Mouse (Mus musculus) adrenal gland, adult 2 months (tissue): ENCODE measurements around the gene Gnrhr. TPM values are rescaled to one million over a fixed set of nuclear protein-coding genes. Genes with fewer than 3 reads are reported as not detected.

Experiments used
- DNase-seq: peaks from one replicate; pipeline ENCODE4 v3.0.0; 2021
- long read RNA-seq: library from polyadenylated mRNA; stranded (forward); transcript quantifications from one replicate; pipeline ENCODE4 v2.0.0, GENCODE M21; 2021
- polyA plus RNA-seq: library from polyadenylated mRNA; depleted of rRNA; stranded (reverse); fragments of >200 nt; gene quantifications from 2 replicates; pipeline ENCODE4 v1.2.3, GENCODE M21; 2012; rRNA removed
- total RNA-seq, 2 experiments: library from RNA; stranded (reverse); gene quantifications; 2 replicates each; pipeline ENCODE4 v1.2.3; 2021

Gnrhr gene
- under 1 TPM; 0.20 to 0.35 TPM for total RNA-seq
- 0.08 and 0.17 TPM in 2 replicates for polyA plus RNA-seq
- long read RNA-seq: 0 reads

DNA sequence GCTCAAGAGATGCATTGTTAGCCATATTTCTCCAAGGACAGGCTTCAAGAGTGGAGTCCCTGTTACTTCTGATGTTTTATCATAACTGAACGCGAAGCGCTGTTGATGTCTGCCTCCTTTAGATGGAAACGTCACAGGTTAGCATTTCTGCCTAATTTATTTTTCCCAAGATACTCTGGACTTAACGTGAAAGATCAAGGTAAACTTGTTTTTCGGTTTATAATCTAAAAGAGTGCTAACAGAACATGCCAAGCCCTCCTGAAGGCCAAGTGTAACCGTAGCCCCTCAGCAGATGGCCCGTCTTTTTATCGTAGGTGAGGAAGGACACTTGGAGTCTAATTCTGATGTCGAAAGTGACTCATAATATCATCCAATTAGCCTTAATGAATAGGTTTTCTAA lies at the start of gene Gnrhr:
Gene Gnrhr (minus strand): TSS at position 101 of the 400 bp plus-strand sequence.
- no peak for DNase-seq

DNA sequence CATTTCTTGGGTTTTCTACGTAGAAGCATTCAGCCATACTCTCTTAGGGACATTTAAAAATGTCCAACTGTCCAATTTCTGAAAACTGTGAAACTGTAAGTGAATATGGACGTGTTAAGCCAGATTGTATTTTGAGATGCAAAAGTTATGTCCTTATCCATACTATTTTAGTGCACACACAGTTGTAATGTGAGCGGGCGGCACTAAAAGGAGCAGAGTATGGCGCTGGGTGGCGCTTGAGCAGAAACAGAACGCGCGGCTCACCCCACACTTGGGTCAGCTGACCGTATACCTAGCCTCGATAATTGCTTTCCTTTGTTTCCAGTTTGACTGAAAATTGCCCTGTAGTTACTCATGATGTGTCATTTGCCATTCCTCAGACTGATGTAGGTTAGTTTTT lies 48.9 kb upstream of the Gnrhr start:
- DNase-seq: no peak

DNA sequence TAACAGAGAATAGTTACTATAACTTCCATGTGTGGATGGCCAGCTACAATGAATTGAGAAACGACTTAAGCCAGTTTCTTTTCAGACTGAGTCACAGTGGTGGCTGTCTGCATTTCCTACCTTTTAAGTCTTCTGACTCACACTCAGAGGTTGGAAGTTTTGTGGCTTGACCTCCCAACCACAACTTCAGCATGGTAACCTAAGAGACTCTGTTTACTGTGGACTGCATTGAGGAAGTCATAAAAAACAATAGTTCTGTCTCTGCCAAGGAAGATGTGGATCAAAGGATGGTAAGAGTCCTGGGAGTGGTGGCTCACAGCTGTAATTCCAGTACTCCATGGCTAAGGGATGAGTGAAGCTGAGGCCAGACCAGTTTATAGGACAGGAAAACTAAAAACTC lies 47.2 kb upstream of the Gnrhr start:
- DNase-seq: no peak

DNA sequence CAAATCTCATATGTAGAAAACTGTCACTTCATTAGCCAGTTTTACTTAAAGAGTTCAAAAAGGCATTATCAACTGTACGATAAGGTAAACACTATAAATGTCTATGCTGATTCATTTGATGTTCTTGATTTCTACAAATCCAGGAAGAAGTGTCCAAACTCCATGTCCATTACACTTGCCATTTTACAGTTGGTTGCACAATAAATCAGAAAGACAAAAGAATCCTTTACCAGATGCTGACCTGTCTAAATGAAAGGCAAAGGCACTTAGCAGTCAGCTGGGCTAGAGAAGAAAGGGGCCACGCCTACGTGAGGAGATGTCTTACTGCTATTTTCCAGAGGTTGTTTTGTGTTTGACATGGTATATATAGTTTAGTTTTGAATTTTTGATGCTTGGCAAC lies 46.6 kb upstream of the Gnrhr start:
- no peak for DNase-seq

DNA sequence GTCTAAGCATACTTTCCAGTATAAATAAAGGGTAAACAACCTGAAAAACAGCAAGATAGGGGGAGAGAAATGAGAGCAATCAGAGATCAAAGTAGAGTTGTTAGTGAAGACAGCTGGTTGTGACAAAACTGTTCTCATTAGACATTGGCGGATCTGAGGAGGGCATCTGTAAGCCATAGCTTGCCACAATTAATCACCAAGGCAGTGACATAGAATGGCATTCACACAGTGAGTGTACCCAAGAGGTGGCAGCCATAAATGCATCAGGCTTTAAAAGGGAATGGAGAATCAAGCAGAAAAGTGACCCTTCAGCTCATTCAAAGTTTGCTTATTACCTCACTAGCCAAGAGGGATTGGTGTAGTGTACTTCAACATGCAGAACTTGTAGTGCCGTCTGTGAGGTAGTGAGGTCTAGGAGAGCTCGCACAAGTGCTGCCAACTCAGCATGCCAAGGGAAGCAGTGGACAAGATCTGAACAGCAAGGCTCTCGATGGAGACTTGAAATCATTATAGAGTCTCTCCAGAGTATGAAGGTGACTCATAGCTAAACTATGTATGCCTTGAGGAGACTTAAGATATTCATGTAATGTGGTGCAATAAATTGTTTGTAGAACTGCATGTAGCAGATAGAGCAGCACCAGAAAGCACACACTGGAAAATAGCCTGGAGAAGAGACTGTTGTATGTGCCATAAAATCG lies 29.6 kb upstream of the Gnrhr start:
- DNase-seq: no peak

DNA sequence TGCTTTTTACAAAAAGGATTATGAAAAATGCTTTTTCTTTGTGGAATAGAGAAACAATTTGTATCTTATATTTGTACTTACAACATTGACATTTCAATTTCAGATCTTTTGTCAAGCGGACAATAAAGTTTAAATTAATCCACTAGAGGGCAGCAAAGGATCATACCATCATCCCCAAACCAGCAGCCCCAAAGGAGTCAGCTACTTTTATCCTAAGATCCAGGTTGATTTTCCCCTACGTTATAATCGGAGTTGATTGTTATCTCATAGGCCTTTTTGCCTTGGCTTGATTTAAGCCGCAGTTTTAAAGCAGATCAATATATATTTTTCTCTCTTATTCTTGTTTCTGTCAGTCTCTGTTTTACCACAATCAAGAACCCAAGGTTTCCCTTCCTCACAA lies 6.3 kb downstream of the Gnrhr start:
- peak; percentile 26 for DNase-seq

DNA sequence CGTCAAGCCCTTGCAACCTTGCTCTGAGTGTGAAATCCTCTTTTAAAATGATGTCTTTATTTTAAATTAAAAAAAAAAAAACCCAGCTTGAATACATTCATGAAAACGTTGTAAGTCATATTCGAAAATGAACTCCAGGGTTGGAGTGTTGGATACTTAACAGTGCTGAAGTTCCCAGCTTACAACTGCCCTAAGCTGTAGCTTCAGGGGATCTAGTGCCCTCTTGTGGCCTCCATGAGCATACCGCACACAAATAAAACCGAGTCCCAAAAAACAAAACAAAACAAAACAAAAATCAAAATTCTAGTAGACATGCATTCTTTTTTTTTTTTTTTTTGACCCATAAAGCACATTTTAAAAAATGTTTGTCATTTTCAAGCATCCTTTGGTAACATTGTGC lies 6.9 kb downstream of the Gnrhr start:
- DNase-seq: peak; percentile 21

DNA sequence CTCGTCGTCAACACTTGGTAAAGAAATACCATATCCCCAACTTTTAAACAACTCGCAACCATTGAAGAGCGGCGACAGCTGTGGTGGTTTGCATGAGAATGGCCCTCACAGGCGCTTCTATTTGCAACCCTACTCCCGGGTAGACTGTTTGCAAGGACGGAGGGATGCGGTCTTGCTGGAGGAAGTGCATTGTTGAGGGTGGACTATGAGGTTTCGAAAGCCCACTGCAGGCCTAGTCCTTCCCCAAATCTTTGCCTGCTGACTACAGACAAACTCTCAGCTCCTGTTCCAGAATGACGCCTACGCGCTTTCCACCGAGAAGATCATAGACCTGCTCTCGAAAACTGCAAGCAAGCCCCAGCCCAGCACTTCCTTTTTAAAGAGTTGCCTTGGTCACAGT lies 7.4 kb downstream of the Gnrhr start:
- no peak for DNase-seq

DNA sequence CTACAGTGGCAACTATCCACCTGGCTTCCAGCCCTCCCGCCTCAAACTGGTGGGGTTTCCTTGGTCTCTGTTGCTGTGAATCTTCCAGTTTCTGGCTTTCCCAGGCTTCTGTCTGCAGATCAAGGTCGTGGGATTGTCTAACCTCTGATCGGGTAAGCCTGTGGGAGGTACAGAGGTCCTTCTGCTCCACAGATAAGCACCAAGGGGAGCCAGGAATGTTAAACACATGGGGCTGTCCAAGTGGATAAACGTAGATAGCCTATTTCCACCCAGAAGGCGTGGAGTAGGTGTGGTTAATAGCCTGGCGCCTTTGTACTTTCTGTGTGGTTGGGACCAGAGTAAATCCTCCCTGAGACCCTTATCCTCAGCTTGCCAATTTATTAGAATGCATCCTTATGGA lies 10.3 kb downstream of the Gnrhr start:
- DNase-seq: no peak

DNA sequence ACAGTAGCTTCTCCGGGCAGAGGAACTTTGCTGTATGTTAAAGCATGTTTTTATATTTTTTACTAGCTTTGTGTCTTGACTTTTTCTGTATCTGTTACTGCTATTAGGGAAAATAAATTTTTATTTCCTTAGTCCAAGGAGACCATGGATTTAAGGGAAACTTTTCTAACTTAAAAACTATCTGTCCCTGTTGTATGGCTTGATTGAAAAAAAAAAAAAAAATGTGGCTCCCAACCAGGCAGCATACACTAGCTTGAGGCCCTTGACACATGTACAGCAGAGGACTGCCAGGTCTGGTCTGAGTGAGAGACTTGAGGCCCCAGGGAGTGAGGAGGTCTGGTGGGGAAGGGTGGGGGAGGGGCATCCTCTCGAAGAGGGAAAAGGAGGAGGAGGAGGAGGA lies 23.9 kb downstream of the Gnrhr start:
- DNase-seq: no peak

DNA sequence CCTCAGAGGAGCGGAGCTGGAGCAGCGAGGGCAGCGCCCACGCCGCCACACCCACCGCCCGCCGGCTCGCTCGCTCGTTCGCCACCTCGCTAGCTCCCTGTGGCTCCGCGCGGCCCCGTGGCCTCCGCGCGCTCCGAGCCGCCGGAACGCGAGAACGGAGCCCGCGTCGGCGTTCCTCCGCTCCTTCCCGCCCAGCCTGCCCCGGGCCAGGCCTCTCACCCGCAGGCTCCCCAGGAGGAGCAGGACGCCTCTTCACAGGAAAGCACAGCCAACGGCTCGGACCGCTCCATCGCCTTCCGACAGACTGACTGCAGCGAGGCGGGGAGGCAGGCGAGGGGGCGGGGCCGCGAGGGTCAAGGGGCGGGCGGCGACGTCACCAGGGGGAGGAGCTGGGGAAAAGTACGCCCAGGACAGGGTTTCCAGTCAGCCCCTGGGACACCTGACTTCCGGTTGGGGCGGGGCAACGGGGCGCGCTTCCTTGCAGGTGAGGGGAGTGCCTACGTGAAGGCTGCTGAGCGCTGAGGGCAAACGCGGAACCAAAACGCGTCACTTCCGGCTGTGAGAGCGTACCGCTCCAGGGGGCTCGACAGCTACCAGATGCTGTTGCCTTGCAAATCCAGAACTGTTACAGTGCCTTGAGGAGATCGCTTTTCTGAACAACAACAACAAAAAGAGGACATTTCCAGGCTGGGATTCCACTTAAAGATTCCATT lies 25.1 kb downstream of the Gnrhr start, which contains the start of gene Uba6:
Gene Uba6 (minus strand): TSS at position 355 of the 713 bp plus-strand sequence.
- DNase-seq: peak; percentile 100

DNA sequence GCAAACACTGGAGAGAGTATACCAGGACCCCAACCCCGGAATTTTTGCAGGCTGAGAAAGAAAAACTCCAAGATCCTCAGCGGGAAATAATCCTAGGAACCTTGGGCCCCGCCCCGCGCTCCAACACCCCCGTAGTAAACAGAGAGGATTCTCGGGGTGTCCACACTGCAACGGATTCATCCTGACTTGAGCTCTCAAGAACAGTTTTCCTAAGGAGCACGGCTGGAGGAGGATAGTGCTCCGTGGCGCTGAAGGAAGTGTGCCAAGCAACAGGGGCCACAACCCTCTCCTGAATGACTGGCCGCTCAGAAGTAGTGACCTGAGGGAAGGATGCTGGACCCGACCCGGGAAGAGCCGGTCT lies 25.6 kb downstream of the Gnrhr start:
- no peak for DNase-seq

Other genes with a start within 250 kb of the Gnrhr start
- 10 to 100 TPM; 13.6 to 16.1 TPM for gene Cenpc1, start 132.3 kb downstream of the Gnrhr start, total RNA-seq
- 3.6 and 5.2 TPM in 2 replicates for gene Cenpc1, start 132.3 kb downstream of the Gnrhr start, polyA plus RNA-seq
- gene Stap1, start 126.2 kb downstream of the Gnrhr start, total RNA-seq: 1 to 10 TPM in 1 of 2 experiments, under 1 TPM in 1; 0.26 to 1.5 TPM
- gene Stap1, start 126.2 kb downstream of the Gnrhr start, polyA plus RNA-seq: not detected in 2 replicates
- gene Uba6, start 25.1 kb downstream of the Gnrhr start, total RNA-seq: 10 to 100 TPM; 16.1 to 23.4 TPM
- gene Uba6, start 25.1 kb downstream of the Gnrhr start, polyA plus RNA-seq: 0.28 and 0.29 TPM in 2 replicates
- not detected for gene Tmprss11c, start 91.4 kb upstream of the Gnrhr start, total RNA-seq
- gene Tmprss11c, start 91.4 kb upstream of the Gnrhr start, polyA plus RNA-seq: not detected in 2 replicates
- not detected for gene Tmprss11d, start 175.5 kb upstream of the Gnrhr start, total RNA-seq
- gene Tmprss11d, start 175.5 kb upstream of the Gnrhr start, polyA plus RNA-seq: not detected in 2 replicates